Mouse (Mus musculus): ENCODE measurements at regions not wholly inside any gene's neighbourhood (a gene's known extent, or its start where the extent isn't known, plus 50 kb on each side); places are given as distances from the start of the nearest gene placed in this dataset.
"Not testable (repeated sequence)": the region's sequence is repeated elsewhere in the genome, so short reads cannot be mapped to it uniquely, and the experiment has no call there.

GRCm38 (mm10) chr4:10315144-10315543 is 559.2 kb upstream of the 2610301B20Rik start:
- no peak for DNase-seq (ENCODE audit: low spot score in 2 of 2)

GRCm38 (mm10) chr4:10315875-10316274 is 558.4 kb upstream of the 2610301B20Rik start:
- no peak for DNase-seq (ENCODE audit: low spot score in 2 of 2)

- DNase-seq (ENCODE audit: low spot score in 2 of 2): no peak
Measured at GRCm38 (mm10) chr4:10344147-10344546, 530.2 kb upstream of the 2610301B20Rik start.

- DNase-seq (ENCODE audit: low spot score in 2 of 2): peak in 1 of 2 experiments; percentile 46
Measured at GRCm38 (mm10) chr4:10351876-10352627, 522.2 kb upstream of the 2610301B20Rik start.

- DNase-seq (ENCODE audit: low spot score in 2 of 2): peak; percentile 1 to 48
Measured at GRCm38 (mm10) chr4:10357572-10357971, 516.7 kb upstream of the 2610301B20Rik start.

- no peak for DNase-seq (ENCODE audit: low spot score in 2 of 2)
Measured at GRCm38 (mm10) chr4:10389790-10390189, 484.5 kb upstream of the 2610301B20Rik start.

- no peak for DNase-seq (ENCODE audit: low spot score in 2 of 2)
Measured at GRCm38 (mm10) chr4:10397249-10397648, 477.0 kb upstream of the 2610301B20Rik start.

- DNase-seq (ENCODE audit: low spot score in 2 of 2): no peak
Measured at GRCm38 (mm10) chr4:10398075-10398474, 476.2 kb upstream of the 2610301B20Rik start.

GRCm38 (mm10) chr4:10399649-10400048 is 474.6 kb upstream of the 2610301B20Rik start:
- DNase-seq (ENCODE audit: low spot score in 2 of 2): no peak

- DNase-seq (ENCODE audit: low spot score in 2 of 2): no peak
Measured at GRCm38 (mm10) chr4:10402928-10403327, 471.4 kb upstream of the 2610301B20Rik start.

GRCm38 (mm10) chr4:10404438-10404837 is 469.9 kb upstream of the 2610301B20Rik start:
- no peak for DNase-seq (ENCODE audit: low spot score in 2 of 2)

GRCm38 (mm10) chr4:10405102-10405501 is 469.2 kb upstream of the 2610301B20Rik start:
- no peak for DNase-seq (ENCODE audit: low spot score in 2 of 2)

GRCm38 (mm10) chr4:10414274-10414673 is 460.0 kb upstream of the 2610301B20Rik start:
- DNase-seq (ENCODE audit: low spot score in 2 of 2): no peak

- DNase-seq (ENCODE audit: low spot score in 2 of 2): no peak
Measured at GRCm38 (mm10) chr4:10421354-10421753, 452.9 kb upstream of the 2610301B20Rik start.

- no peak for DNase-seq (ENCODE audit: low spot score in 2 of 2)
Measured at GRCm38 (mm10) chr4:10434438-10434837, 439.9 kb upstream of the 2610301B20Rik start.

- not testable (repeated sequence) for DNase-seq (ENCODE audit: low spot score in 2 of 2)
Measured at GRCm38 (mm10) chr4:10439921-10440320, 434.4 kb upstream of the 2610301B20Rik start.

GRCm38 (mm10) chr4:10459603-10460002 is 414.7 kb upstream of the 2610301B20Rik start:
- DNase-seq (ENCODE audit: low spot score in 2 of 2): no peak

- no peak for DNase-seq (ENCODE audit: low spot score in 2 of 2)
Measured at GRCm38 (mm10) chr4:10480936-10481335, 393.4 kb upstream of the 2610301B20Rik start.

GRCm38 (mm10) chr4:10508163-10508821 is 366.0 kb upstream of the 2610301B20Rik start:
- DNase-seq (ENCODE audit: low spot score in 2 of 2): peak in 1 of 2 experiments; percentile 3

GRCm38 (mm10) chr4:10510013-10510412 is 364.3 kb upstream of the 2610301B20Rik start:
- DNase-seq (ENCODE audit: low spot score in 2 of 2): no peak

GRCm38 (mm10) chr4:10550711-10551305 is 323.5 kb upstream of the 2610301B20Rik start:
- DNase-seq (ENCODE audit: low spot score in 2 of 2): no peak

- no peak for DNase-seq (ENCODE audit: low spot score in 2 of 2)
Measured at GRCm38 (mm10) chr4:10553724-10554123, 320.6 kb upstream of the 2610301B20Rik start.

- DNase-seq (ENCODE audit: low spot score in 2 of 2): no peak
Measured at GRCm38 (mm10) chr4:10560078-10560477, 314.2 kb upstream of the 2610301B20Rik start.
